Mouse (Mus musculus) embryonic facial prominence, embryonic 12.5 days (tissue): ENCODE data around the gene Akap10. TPM values are rescaled to one million over a fixed set of nuclear protein-coding genes. Genes with fewer than 3 reads are reported as not detected.
"Not testable (repeated sequence)": the region's sequence is repeated elsewhere in the genome, so short reads cannot be mapped to it uniquely, and the experiment has no call there.

Source experiments
- ATAC-seq: fragments of 200-750 bp; cut with Nextera tagmentation; 2 replicates; pipeline ENCODE4 v1.8.0; 2017; ENCODE audit not compliant: insufficient number of reproducible peaks, insufficient read depth, low FRiP score, low TSS enrichment
- H3K27ac ChIP-seq: fragments of 300-500 bp; sonication (generic); 2 replicates; pipeline ENCODE4 v1.5.1; 2016; ENCODE audit warnings: mild to moderate bottlenecking
- H3K27me3 ChIP-seq: fragments of 300-500 bp; sonication (generic); 2 replicates; pipeline ENCODE4 v1.6.1; 2016; ENCODE audit warnings: mild to moderate bottlenecking, moderate library complexity
- H3K36me3 ChIP-seq: fragments of 300-500 bp; sonication (generic); 2 replicates; pipeline ENCODE4 v1.6.1; 2016; ENCODE audit warnings: mild to moderate bottlenecking
- H3K4me1 ChIP-seq: fragments of 300-500 bp; sonication (generic); 2 replicates; pipeline ENCODE4 v1.6.1; 2016
- H3K4me2 ChIP-seq: fragments of 300-500 bp; sonication (generic); replicated peaks from 2 replicates; pipeline ENCODE4 v1.6.1; 2016; ENCODE audit warnings: mild to moderate bottlenecking, moderate library complexity
- H3K4me3 ChIP-seq: fragments of 300-500 bp; sonication (generic); 2 replicates; pipeline ENCODE4 v1.5.1; 2016; ENCODE audit warnings: mild to moderate bottlenecking
- H3K9ac ChIP-seq: fragments of 300-500 bp; sonication (generic); 2 replicates; pipeline ENCODE4 v1.6.1; 2016; ENCODE audit warnings: mild to moderate bottlenecking, moderate library complexity
- H3K9me3 ChIP-seq: fragments of 300-500 bp; sonication (generic); 2 replicates; pipeline ENCODE4 v1.6.1; 2016; ENCODE audit warnings: mild to moderate bottlenecking, moderate library complexity
- WGBS: fragments of 180-500 bp; shearing (Covaris S2); methylation state at CpG from one replicate; pipeline ENCODE4 v1.1.7; 2016; 5-methylcytosine and 5-hydroxymethylcytosine counted together
- polyA plus RNA-seq: library from polyadenylated mRNA; unstranded; fragments of >200 nt; fragmentation: Nextera tagmentation; extraction: Ambion mirVana; gene quantifications from 2 replicates; pipeline ENCODE4 v1.2.1, GENCODE M21; 2016

The Akap10 gene
- polyA plus RNA-seq, 1 experiment from 2014 or later: 22.2 TPM

DNA sequence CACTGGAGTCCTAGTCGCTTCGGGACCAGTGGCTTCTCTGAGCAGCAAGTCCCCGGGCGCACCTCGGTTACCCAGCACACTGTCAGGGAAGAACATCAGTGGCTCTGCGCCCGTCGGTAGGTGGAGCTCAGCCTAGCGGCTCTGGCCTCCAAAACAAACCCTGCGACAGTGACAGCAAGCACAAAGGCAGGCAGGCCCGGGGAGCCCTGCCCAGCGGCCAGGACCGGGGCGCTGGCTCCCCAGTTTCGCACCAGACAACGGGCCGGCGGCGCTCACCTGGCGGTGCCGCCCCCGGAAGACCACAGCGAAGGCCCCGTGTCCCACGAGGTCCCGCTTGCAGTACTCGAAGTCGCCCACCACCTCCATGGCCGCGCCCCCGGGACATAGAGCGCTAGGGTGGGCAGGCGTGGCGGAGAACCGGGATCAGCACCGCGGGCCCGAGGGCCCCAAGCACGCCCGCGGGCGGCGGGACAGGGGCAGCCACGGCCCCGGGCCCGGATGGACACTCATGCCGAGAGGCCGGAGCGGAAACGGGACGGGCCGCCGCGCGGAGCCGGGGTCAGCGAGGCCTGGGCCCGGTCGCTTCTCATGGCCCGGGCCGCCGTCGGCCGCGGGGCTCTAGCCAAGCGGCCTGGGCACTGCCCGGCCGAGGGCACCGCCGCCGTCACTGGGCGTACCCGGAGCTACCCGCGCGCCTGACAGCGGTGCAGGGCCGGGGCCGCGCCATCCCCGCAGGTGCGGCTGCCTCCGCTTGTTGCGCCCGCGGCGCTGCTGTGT, 75.7 kb downstream of the Akap10 start:
- WGBS: under 1% methylated on average over 87 of the region's 87 CpGs
- peak overlapping the region; percentile 60 for H3K4me2 ChIP-seq
- peaks cover 4% of the 10 kb centered on the region; the same call in 1 of the 2 replicates for H3K4me1 ChIP-seq
- peak overlapping the region; percentile 93 for H3K4me3 ChIP-seq
- H3K9ac ChIP-seq: peak overlapping the region; percentile 94
- H3K36me3 ChIP-seq: 0 out of 2 replicates have a peak, but pooled peaks cover 7% of the 10 kb centered on the region
- ATAC-seq: peak; percentile 80
- H3K9me3 ChIP-seq: no peaks in the 10 kb centered on the region
- no peaks in the 10 kb centered on the region for H3K27me3 ChIP-seq
- peak overlapping the region; percentile 90 for H3K27ac ChIP-seq

DNA sequence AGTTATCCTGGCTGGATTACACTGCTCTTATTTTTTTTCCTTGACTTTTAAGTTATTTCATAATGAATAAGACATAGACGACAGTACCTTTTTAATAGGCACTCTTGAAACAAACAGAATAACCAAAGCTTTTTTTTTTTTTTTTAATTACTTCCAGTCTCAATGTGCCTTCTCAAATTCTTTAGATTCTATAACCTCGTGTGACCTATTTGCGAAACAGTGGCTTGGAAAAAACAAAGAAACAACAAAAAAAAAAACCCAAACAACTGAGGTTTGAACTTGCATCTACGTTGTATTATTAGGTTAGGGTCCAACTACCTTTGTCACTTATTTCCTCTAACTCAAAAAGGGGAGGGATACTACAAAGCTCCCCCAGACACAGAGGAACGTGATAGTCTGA, 76.4 kb downstream of the Akap10 start:
- no peaks in the 10 kb centered on the region for H3K9me3 ChIP-seq
- H3K4me2 ChIP-seq: peak overlapping the region; percentile 60
- WGBS: 4% methylated on average over 5 of the region's 5 CpGs
- peak overlapping the region; percentile 94 for H3K9ac ChIP-seq
- peak overlapping the region; percentile 93 for H3K4me3 ChIP-seq
- peaks cover 4% of the 10 kb centered on the region; the same call in 1 of the 2 replicates for H3K4me1 ChIP-seq
- ATAC-seq: no peak
- H3K27me3 ChIP-seq: no peaks in the 10 kb centered on the region
- 0 out of 2 replicates have a peak, but pooled peaks cover 9% of the 10 kb centered on the region for H3K36me3 ChIP-seq
- no peak overlapping the region for H3K27ac ChIP-seq

DNA sequence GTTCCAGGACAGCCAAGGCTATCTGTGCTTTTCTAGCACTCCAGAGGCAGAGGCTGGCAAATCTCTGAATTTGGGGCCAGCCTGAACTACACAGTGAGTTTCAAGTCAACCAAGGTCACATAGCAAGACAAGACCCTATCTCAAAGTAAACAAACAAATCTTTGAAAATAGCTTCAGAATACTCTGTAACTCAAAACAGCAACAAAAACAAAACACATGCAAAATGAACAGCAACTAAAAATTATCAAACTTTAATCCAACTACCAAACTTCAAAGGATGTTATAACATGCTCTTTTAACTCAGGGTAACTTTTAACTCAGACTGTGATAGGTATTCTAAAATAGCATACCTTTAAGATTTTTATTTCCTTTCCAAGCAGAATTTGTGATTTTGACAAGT, 77.1 kb downstream of the Akap10 start:
- no peak for ATAC-seq
- Histone ChIP-seq H3K9me3 (no peaks in the 10 kb centered on the region), H3K27ac (no peak overlapping the region), H3K27me3 (no peaks in the 10 kb centered on the region), H3K4me1 (peaks cover 4% of the 10 kb centered on the region; the same call in 1 of the 2 replicates), H3K4me2 (no peak overlapping the region), H3K36me3 (0 out of 2 replicates have a peak, but pooled peaks cover 9% of the 10 kb centered on the region), H3K4me3 (no peak overlapping the region), H3K9ac (no peak overlapping the region)

DNA sequence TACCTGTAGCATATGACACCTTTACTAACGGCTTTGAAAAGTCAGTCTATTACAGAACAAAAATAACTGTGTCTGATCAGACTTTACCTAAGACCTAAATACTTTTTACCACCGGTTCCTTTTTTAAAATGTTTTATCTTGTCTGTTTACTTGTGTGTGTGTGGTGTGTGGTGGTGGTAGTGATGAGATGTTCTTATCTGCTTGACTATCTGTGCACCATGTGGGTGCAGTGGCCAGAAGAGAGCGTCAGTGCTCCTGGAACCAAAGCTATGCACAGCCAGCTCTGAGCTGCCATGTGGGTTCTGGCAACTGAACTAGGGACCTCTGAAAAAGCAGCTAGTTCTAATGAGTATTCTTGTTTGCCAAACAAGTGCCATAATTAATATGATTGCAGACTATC, 78.9 kb downstream of the Akap10 start:
- WGBS: 87% methylated on average over 3 of the region's 3 CpGs
- Histone ChIP-seq H3K9ac (no peak overlapping the region), H3K27me3 (no peaks in the 10 kb centered on the region), H3K36me3 (0 out of 2 replicates have a peak, but pooled peaks cover 9% of the 10 kb centered on the region), H3K4me1 (peaks cover 4% of the 10 kb centered on the region; the same call in 1 of the 2 replicates), H3K4me3 (no peak overlapping the region), H3K27ac (no peak overlapping the region), H3K9me3 (no peaks in the 10 kb centered on the region), H3K4me2 (no peak overlapping the region)
- ATAC-seq: no peak

DNA sequence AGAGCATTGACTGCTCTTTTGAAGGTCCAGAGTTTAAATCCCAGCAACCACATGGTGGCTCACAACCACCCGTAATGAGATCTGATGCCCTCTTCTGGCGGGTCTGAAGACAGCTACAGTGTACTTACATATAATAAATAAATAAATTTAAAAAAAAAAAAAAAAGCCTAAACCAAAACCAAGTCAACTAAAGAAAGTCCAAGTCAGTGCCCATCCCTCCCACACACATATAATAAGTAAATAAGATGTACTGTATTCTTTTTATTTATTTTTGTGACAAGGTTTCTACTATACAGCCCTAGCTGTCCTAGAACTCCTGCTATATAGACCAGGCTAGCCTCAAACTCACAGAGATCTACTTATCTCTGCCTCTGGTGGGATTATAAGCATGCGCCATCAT, 89.4 kb downstream of the Akap10 start:
- not testable (repeated sequence) for H3K27me3 ChIP-seq, H3K9me3 ChIP-seq, H3K4me3 ChIP-seq, H3K4me2 ChIP-seq, ATAC-seq, H3K4me1 ChIP-seq, H3K27ac ChIP-seq, H3K9ac ChIP-seq
- peaks cover 12% of the 10 kb centered on the region for H3K36me3 ChIP-seq
- WGBS: 68% methylated on average over 3 of the region's 3 CpGs

DNA sequence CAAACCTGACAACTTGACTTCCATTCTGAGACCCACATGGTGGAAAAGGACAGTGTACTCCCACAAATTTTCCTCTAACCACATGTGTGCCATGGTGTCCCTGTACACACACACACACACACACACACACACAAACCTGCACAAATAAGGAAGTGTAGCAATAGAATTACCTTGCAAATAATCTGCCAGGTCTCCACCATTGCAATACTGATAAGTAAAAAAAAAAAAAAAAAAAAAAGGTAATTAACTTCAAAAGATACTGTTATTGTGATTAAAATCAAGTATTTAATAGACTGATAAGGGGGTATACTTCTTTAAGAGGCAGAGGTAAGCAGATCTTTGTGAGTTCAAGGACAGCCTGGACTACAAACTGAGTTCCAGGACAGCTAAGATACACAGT, 90.1 kb downstream of the Akap10 start:
- no peaks in the 10 kb centered on the region for H3K9me3 ChIP-seq
- H3K27ac ChIP-seq: no peak overlapping the region
- no peak for ATAC-seq
- H3K4me1 ChIP-seq: no peaks in the 10 kb centered on the region
- H3K36me3 ChIP-seq: peaks cover 9% of the 10 kb centered on the region
- no peaks in the 10 kb centered on the region for H3K27me3 ChIP-seq
- no peak overlapping the region for H3K4me2 ChIP-seq
- no peak overlapping the region for H3K9ac ChIP-seq
- no peak overlapping the region for H3K4me3 ChIP-seq

DNA sequence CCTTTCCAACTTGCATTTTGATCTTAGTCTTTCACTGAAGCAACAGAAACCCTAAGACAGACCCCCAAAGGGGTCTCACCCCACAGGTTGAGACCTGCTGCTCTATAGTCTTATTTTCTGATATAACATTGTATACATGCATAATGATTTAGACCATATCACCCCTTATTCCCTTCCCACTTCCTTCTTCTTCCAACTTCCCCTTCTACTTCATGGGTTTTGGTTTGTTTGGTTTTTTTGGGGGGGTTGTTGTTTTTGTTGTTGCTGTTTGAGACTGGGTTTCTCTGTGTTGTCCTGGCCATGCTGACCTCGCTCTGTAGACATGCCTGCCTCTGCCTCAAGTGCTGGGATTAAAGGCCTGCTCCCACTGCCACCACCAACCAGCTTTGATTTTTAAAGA, 90.9 kb downstream of the Akap10 start:
- H3K4me1 ChIP-seq: no peaks in the 10 kb centered on the region
- no peak overlapping the region for H3K27ac ChIP-seq
- H3K36me3 ChIP-seq: peaks cover 15% of the 10 kb centered on the region
- H3K27me3 ChIP-seq: no peaks in the 10 kb centered on the region
- ATAC-seq: no peak
- H3K4me3 ChIP-seq: no peak overlapping the region
- WGBS: 88% methylated on average over 1 of the region's 1 CpGs
- no peak overlapping the region for H3K4me2 ChIP-seq
- H3K9me3 ChIP-seq: no peaks in the 10 kb centered on the region
- no peak overlapping the region for H3K9ac ChIP-seq

Other genes with a start within 250 kb of the Akap10 start
- 1.5 and 1.9 TPM in 2 replicates for gene Fam83g, start 246.2 kb downstream of the Akap10 start, polyA plus RNA-seq
- gene Slc5a10, start 209.4 kb downstream of the Akap10 start, polyA plus RNA-seq: 0.09 TPM in 1 of 2 replicates, not detected in the other
- 34.8 and 34.9 TPM in 2 replicates for gene Prpsap2, start 168.2 kb downstream of the Akap10 start, polyA plus RNA-seq
- 22.7 and 24.1 TPM in 2 replicates for gene Ulk2, start 75.2 kb downstream of the Akap10 start, polyA plus RNA-seq
- gene Specc1, start 26.5 kb upstream of the Akap10 start, polyA plus RNA-seq: 15.8 and 16.8 TPM in 2 replicates